Mouse (Mus musculus) mesoderm, embryonic 11.5 days (tissue): ENCODE results near the gene Nono.
A peak's percentile ranks its signal among the peaks of the same experiment; 100 is the strongest.

Source experiments
- DNase-seq: peaks from one replicate; pipeline ENCODE4 v3.0.0-alpha.2; 2012; ENCODE audit warnings: low read depth, low spot score

The Nono gene

GRCm38 (mm10) chrX:101481604-101482350 lies 52.7 kb downstream of the Nono start:
- DNase-seq: no peak

GRCm38 (mm10) chrX:101486487-101487152 lies 57.5 kb downstream of the Nono start:
- DNase-seq: peak; percentile 51
